Mouse (Mus musculus) limb, embryonic 10.5 days (tissue): Measurements from ENCODE around the gene Gpr137. TPM values are rescaled to one million over a fixed set of nuclear protein-coding genes. Genes with fewer than 3 reads are reported as not detected.

Source experiments
- DNase-seq: peaks from one replicate; pipeline ENCODE4 v3.0.0-alpha.2; 2017; ENCODE audit warnings: low spot score
- H3K27ac ChIP-seq: fragments of 300-500 bp; sonication (generic); 2 replicates; pipeline ENCODE4 v1.5.1; 2016; ENCODE audit warnings: mild to moderate bottlenecking
- H3K27me3 ChIP-seq: fragments of 300-500 bp; sonication (generic); 2 replicates; pipeline ENCODE4 v1.6.1; 2016; ENCODE audit warnings: low read depth, mild to moderate bottlenecking; ENCODE audit not compliant: poor library complexity, severe bottlenecking
- H3K36me3 ChIP-seq: fragments of 300-500 bp; sonication (generic); 2 replicates; pipeline ENCODE4 v1.6.1; 2016; ENCODE audit warnings: mild to moderate bottlenecking, moderate library complexity
- H3K4me1 ChIP-seq: fragments of 300-500 bp; sonication (generic); 2 replicates; pipeline ENCODE4 v1.6.1; 2016
- H3K4me3 ChIP-seq: fragments of 300-500 bp; sonication (generic); 2 replicates; pipeline ENCODE4 v1.5.1; 2016; ENCODE audit warnings: mild to moderate bottlenecking, moderate library complexity
- H3K9me3 ChIP-seq: fragments of 300-500 bp; sonication (generic); replicated peaks from 2 replicates; pipeline ENCODE4 v1.6.1; 2016; ENCODE audit warnings: mild to moderate bottlenecking
- WGBS: fragments of 180-500 bp; shearing (Covaris S2); methylation state at CpG from one replicate; pipeline ENCODE4 v1.1.7; 2016; 5-methylcytosine and 5-hydroxymethylcytosine counted together
- polyA plus RNA-seq: library from polyadenylated mRNA; unstranded; fragments of >200 nt; fragmentation: Nextera tagmentation; extraction: Ambion mirVana; gene quantifications from 2 replicates; pipeline ENCODE4 v1.2.1, GENCODE M21; 2016

Gpr137 gene
- polyA plus RNA-seq, 1 experiment from 2014 or later = 24.4 TPM

DNA sequence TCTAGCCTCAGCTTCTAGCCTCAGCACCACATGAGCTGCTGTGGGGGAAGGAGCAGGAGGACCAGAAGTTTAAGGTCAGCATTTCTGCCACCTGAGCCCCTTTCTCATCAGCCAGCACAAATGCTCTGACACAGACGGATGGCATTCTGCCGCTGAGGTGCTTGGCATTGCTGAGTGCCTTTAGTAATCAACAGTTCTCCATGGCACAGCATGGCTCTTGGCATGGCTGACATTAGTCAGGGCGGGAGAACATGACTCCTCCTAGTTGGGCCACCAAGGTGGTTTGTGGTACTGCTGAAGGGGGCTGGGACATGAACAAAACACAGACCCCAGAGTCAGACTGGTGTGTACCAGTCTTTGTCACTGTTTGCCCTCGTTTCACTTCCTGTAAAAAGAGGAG is 5.9 kb upstream of the Gpr137 start:
- Histone ChIP-seq H3K36me3 (peaks cover 3% of the 10 kb centered on the region), H3K9me3 (no peaks in the 10 kb centered on the region), H3K27me3 (no peaks in the 10 kb centered on the region), H3K27ac (no peak overlapping the region), H3K4me3 (no peak overlapping the region), H3K4me1 (peaks cover 27% of the 10 kb centered on the region)
- no peak for DNase-seq
- WGBS = 86% methylated on average over 4 of the region's 4 CpGs

DNA sequence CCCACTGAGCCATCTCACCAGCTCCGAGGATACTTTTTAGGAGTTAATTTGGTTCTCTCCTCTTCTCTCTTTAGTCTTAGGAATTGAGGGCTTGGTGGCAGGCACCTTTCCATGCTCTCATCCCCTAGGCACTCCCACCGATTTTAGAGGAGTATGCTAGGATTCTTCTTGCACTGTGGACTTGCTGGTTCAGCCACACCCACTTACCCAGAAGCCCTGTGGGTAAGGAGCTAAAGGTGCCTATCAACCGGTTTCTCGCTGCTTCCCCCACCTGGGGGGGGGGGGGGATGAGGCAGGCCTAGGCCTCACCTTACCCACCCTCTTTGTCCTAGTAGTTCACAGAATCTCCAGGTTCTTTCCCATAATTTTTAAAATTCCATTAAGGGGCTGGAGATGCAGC is 5.5 kb upstream of the Gpr137 start:
- no peak overlapping the region for H3K27ac ChIP-seq

DNA sequence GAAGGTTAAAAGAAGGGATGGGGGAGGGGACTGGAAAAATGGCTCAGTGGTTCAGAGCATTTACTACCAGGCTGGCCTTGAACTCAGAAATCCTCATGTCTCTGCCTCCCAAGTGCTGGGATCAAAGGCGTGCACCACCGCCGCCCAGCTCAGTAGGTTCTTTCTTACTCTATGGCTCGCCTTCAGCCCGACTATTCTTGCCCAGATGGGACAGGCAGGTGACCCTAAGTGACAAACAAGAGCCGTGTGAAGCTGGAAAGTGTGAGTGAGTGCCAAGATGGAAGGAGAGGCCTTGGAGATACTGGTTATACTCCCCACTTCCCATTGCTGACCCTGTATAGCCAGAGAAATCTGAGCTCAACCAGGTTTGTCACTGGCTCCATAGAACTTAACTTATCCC is 1.4 kb upstream of the Gpr137 start:
- peaks cover 25% of the 10 kb centered on the region for H3K4me1 ChIP-seq
- peaks cover 18% of the 10 kb centered on the region; the same call in 1 of the 2 replicates for H3K27me3 ChIP-seq
- 91% methylated on average over 6 of the region's 6 CpGs for WGBS
- no peaks in the 10 kb centered on the region for H3K9me3 ChIP-seq
- no peak overlapping the region for H3K4me3 ChIP-seq
- H3K36me3 ChIP-seq = peaks cover 3% of the 10 kb centered on the region
- no peak for DNase-seq
- H3K27ac ChIP-seq = no peak overlapping the region

More for the DNA sequence above, 5.5 kb upstream of the Gpr137 start:
- H3K4me1 ChIP-seq = peaks cover 27% of the 10 kb centered on the region
- 63% methylated on average over 4 of the region's 4 CpGs for WGBS
- no peak overlapping the region for H3K4me3 ChIP-seq
- H3K36me3 ChIP-seq = peaks cover 3% of the 10 kb centered on the region
- no peaks in the 10 kb centered on the region for H3K27me3 ChIP-seq
- no peaks in the 10 kb centered on the region for H3K9me3 ChIP-seq
- no peak for DNase-seq

DNA sequence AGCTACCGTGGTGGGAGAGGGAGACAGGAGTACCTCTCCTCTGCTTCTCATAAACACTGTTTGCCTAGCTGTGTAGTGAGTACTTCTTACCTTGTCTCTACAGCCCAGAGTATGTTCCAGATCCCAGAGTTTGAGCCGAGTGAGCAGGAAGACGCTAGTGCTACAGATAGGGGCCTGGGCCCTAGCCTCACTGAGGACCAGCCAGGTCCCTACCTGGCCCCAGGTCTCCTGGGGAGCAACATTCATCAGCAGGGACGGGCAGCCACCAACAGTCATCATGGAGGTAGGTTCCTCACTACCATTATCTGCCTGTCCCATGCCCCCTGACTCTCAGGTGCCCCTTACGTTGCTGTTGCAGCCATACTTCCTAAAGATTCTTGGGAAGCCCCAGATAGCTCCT is 484 bp upstream of the Gpr137 start:
- no peak for DNase-seq
- WGBS = 27% methylated on average over 5 of the region's 5 CpGs
- peak overlapping the region; percentile 86 for H3K4me3 ChIP-seq
- peaks cover 3% of the 10 kb centered on the region for H3K36me3 ChIP-seq
- no peaks in the 10 kb centered on the region for H3K9me3 ChIP-seq
- peak overlapping the region; percentile 92 for H3K27ac ChIP-seq
- peaks cover 27% of the 10 kb centered on the region for H3K27me3 ChIP-seq
- peaks cover 25% of the 10 kb centered on the region for H3K4me1 ChIP-seq

DNA sequence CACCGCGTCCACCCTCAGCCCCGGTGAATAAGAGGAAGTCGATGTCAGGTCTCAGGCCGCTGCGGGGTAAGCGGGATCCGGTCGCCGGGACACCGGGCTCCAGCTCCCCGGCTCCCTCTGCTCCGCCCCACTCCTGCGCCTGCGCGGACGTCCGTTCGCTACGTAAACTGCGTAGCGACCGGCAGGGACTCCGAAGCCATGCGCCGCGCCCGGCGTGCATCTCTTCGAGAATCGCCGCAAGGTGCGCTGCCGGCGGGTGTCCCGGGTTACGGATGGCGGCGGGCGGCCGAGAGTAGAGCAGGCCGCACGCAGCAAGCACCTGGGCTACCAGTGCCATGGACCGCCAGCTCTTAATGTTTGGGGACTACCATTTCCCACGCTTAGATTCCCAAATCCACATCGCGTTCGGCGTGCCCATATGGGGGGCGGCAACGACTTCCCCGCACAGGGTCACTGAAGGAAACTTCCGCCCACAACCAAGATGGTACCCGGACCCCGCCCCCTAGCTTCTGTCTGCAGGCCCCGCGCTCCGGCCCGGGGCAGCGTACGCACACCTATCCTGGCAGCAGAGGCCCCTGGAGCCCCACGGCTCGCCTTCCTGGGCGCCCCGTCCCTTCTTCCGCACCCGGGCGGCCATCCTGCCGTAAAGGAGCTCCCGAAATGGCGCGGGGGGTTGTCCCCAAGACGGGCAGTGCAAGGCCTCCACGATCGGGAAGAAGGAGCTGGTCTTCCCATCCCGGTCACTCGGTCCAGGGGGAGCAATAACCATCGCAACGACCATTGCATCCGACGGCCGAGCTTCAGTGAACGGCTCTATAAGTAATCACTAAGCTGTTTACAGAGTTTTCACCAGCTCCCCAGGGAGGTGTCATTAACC is 670 bp downstream of the Gpr137 start, which contains the start of gene Bad:
Gene Bad, plus strand, starts transcription at position 490 of the 877 bp plus-strand sequence.
- H3K9me3 ChIP-seq = no peaks in the 10 kb centered on the region
- H3K27me3 ChIP-seq = peaks cover 31% of the 10 kb centered on the region
- peak; percentile 98 for DNase-seq
- H3K4me1 ChIP-seq = peaks cover 25% of the 10 kb centered on the region
- peak within 1 kb of the TSS; percentile 92 for H3K27ac ChIP-seq
- H3K36me3 ChIP-seq = peaks cover 3% of the 10 kb centered on the region
- under 1% methylated on average over 83 of the region's 83 CpGs for WGBS
- peak within 1 kb of the TSS; percentile 86 for H3K4me3 ChIP-seq

DNA sequence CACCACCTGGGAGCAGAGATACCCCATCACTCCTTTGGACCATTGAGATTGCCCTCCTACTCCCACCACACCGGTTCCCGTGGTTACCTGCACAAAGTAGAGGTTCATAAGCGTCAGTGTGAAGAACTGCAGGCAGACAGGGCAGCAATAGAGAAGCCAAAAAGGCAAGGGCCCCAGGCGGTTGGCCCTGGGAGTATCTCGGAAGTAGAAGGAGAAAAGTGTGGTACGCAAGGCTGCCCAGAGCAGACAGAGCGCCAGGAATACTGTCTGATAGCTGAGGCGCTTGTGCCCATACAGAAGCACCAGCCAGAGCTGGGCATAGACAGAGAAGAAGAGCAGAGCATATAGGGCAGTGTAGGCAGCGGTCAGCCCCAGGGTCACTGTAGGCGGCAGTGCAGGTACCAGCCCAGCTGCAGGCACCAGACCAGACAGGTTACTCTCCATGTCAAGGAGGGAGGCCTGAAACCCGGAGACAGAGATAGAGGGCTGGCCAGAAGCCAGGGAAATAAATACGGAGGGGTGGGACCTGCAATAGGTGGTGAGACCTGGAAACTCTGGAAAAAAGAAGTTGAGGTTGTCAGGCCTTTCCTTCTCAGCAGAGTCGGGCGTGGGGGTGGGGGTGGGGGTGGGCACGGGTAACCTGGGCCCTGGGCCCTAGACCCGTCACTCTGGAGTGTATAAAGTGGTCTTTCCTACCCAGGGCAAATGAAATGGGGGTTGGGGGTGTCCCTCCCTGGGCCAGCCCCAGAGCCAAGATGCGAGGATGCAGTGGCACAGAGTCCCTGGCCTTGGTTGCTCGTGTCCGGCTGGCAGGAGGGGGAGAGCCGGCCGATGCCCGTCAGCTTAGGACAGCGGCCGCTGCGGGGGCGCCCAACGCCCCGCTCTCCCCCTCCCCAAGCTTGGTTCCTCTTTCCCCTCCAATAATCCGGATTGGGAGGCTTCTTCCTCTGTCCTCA is 1.6 kb downstream of the Gpr137 start:
- Histone ChIP-seq H3K9me3 (no peaks in the 10 kb centered on the region), H3K27ac (peak overlapping the region; percentile 92), H3K4me3 (peak overlapping the region; percentile 86), H3K27me3 (peaks cover 40% of the 10 kb centered on the region), H3K36me3 (peaks cover 3% of the 10 kb centered on the region), H3K4me1 (peaks cover 25% of the 10 kb centered on the region)
- DNase-seq = no peak
- WGBS = 22% methylated on average over 29 of the region's 29 CpGs

DNA sequence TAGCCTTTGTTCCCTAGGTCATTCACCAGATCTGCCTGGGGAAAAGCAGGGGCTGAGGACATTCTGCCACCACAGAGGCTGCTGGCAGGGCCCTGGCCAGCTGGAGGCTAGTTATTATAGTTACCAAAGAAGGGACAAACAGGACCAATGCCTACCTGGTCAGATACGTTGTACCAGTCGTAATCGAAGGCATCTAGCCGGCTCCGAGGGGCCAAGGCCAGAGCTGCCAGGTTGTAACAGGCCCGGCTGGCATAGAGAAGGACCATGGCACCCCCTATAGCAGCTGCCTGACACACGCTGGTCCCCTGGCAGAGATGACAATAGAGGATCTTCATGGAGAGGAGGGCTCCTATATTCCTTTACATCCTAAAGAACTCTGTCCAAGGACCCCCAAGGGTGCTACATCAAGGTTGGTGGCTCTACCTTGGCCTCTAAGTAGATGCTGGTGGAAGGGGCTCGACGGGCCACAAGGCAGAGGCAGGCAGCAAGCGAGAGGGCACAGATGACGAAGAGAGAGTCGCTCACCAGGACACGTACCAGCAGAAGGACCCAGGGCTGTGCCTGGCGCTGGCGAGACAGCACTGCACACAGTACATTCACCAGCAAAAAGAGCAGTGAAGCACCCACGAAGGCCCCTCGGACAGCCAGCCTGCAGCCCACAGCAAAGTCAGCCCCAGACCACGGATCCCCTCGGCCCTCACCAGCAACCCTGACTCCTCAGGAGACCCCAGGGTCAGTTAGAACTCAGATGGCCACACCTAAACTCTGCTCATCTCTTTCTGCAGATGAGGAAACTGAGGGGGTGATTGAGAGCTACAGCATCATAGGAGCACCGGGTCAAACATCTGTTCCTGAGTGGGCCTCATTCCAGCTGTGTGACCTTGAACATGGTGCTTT is 2.9 kb downstream of the Gpr137 start:
- Histone ChIP-seq H3K27me3 (peaks cover 53% of the 10 kb centered on the region), H3K4me1 (peaks cover 25% of the 10 kb centered on the region), H3K9me3 (no peaks in the 10 kb centered on the region), H3K27ac (no peak overlapping the region), H3K4me3 (0 out of 2 replicates have a peak overlapping the region, but pooled peaks have one; percentile 11), H3K36me3 (no peaks in the 10 kb centered on the region)
- WGBS = 90% methylated on average over 20 of the region's 20 CpGs
- no peak for DNase-seq

DNA sequence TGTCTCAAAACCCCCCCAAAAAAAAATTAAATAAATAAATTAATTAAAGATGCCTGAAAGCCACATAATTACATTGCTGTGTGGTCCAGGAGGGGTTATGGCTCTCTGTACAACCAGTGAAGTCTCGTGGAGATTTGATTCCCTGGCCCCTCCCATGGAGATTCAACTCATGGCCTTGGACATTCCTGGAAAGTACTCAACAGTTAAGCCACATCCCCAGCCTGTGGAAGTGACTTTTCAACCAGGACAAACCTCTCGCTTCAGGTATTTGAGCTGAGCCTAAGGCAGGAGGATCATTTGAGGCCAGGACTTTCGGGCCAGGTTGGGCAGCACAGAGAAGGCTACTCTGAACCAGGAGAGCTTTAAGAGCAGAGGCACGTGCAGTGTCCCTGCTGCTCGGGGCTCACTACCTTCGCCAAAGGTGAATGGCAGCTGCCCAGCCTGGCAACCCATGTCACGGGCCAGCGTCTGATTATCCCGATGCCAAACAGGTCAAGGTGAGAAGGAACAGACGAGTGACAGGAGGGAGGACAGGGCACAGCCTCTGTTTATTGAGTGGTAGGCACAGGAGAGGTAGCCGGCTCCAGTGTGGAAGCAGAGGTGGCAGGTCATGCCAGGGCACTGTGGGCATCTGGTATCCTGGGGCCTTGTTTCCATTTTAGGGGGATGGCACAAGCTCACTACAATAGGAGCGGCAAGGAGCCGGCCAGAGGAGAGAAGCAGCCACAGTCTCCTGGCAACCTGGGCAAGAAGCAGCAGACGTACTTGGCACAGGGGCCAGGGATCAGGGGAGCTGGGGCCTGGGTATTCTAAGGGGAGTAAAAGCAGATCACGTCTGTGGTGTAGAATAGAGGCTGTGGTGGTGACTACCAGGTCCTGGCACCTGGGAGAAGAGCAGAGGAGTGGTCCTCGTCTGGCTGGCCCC is 4.5 kb downstream of the Gpr137 start:
- Histone ChIP-seq H3K36me3 (no peaks in the 10 kb centered on the region), H3K9me3 (no peaks in the 10 kb centered on the region), H3K27ac (no peak overlapping the region), H3K27me3 (peaks cover 69% of the 10 kb centered on the region), H3K4me3 (no peak overlapping the region), H3K4me1 (peaks cover 30% of the 10 kb centered on the region)
- DNase-seq = no peak
- WGBS = 82% methylated on average over 16 of the region's 16 CpGs

DNA sequence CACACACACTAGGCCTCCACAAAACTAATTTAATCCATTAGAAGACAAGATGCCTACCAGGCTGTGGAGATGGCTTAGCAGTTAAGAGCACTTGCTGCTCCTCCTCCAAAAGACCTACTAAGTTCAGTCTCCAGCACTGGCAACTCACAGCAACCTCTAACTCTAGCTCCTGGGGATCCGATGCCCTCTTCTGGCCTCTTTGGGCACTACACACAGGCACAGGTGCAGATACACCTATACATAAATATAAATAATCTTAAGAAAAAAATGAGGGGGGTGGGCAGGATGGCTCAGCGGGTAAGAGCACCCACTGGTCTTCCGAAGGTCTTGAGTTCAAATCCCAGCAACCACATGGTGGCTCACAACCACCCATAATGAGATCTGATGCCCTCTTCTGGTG is 6.0 kb downstream of the Gpr137 start:
- Histone ChIP-seq H3K27me3 (peaks cover 84% of the 10 kb centered on the region), H3K9me3 (no peaks in the 10 kb centered on the region), H3K4me1 (peaks cover 25% of the 10 kb centered on the region), H3K27ac (no peak overlapping the region), H3K36me3 (no peaks in the 10 kb centered on the region), H3K4me3 (no peak overlapping the region)
- DNase-seq = no peak
- 21% methylated on average over 3 of the region's 3 CpGs for WGBS

DNA sequence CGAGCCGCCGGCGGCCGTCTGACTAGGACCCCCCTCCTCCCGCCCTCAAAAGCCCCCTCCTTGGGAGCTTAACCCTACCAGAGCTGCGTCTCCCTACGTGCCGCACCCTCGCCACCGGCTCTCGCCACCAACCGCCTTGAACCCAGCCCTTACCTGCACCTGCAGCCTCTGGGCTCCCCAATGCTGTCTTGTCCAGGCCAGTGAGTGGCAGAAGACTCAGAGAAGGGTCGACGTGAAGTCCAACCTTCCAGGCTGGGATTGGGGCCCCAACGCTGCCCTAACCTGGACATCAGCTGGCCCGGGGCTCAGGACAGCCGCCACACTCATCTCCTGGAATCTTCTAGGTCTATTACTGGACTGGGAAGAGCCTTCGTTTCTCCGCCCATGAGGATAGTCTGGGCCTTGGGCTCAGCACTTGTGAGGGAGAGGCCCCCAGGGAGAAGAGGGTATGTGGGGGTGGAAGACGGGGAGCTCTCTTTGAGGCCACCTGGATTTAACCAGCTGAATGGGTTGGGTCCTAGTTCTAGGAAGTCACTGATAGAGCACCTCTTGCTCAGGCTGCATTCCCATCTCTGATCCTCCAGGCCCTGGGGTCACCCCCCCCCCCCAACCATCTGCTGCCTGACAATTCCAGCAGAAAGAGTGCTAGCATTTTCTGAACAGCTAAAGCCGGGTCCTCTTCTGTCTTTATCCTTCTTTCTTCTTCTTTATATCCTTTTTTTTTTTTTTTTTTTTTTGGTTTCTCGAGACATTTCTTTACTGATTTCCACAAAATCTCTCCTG is 7.9 kb downstream of the Gpr137 start, which contains the start of gene Kcnk4:
Gene Kcnk4, minus strand, starts transcription at position 321 of the 783 bp plus-strand sequence.
- WGBS = 9% methylated on average over 23 of the region's 23 CpGs

More for the DNA sequence above, 7.9 kb downstream of the Gpr137 start, which contains the start of gene Kcnk4:
- Histone ChIP-seq H3K4me3 (peak within 1 kb of the TSS; percentile 39), H3K4me1 (peaks cover 8% of the 10 kb centered on the region), H3K27me3 (peaks cover 91% of the 10 kb centered on the region), H3K27ac (no peak within 1 kb of the TSS), H3K36me3 (no peaks in the 10 kb centered on the region), H3K9me3 (no peaks in the 10 kb centered on the region)
- no peak for DNase-seq
